Mouse (Mus musculus) liver, postnatal 0 days (tissue): ENCODE data around the gene Psmb1.

Experiments
- CTCF ChIP-seq: sonication (generic); IDR thresholded peaks from 2 replicates; pipeline ENCODE4 v1.5.1; 2016; ENCODE audit warnings: antibody characterized with exemption, low read depth
- EP300 ChIP-seq: IDR thresholded peaks from 2 replicates; pipeline ENCODE4 v1.6.1; 2016; ENCODE audit warnings: antibody characterized with exemption, low read depth, mild to moderate bottlenecking

- no peak for TF ChIP-seq CTCF
- TF ChIP-seq EP300: no peak
Measured at GRCm38 (mm10) chr17:15461921-15462495, 37.5 kb downstream of the Psmb1 start.
